Mouse (Mus musculus) ES-E14 (cell line): ENCODE data around the gene Crocc. TPM values are rescaled to one million over a fixed set of nuclear protein-coding genes. Genes with fewer than 3 reads are reported as not detected.

Experiments used
- DNase-seq: peaks from one replicate; pipeline ENCODE4 v3.0.0-alpha.2; 2013; ENCODE audit warnings: low read depth, low spot score
- H3K27ac ChIP-seq: 2 replicates; pipeline ENCODE4 v1.5.1; 2012; ENCODE audit warnings: low read depth, mild to moderate bottlenecking, low read length, moderate library complexity, mixed read lengths; ENCODE audit not compliant: poor library complexity, insufficient read depth, severe bottlenecking
- H3K36me3 ChIP-seq: 2 replicates; pipeline ENCODE4 v1.6.1; 2012; ENCODE audit warnings: mild to moderate bottlenecking, low read length, moderate library complexity, mixed read lengths; ENCODE audit not compliant: control insufficient read depth, poor library complexity, insufficient read depth, severe bottlenecking
- H3K4me1 ChIP-seq, 2 experiments: fragments of 150-350 bp in 1 of 2; sonication (generic) in 1 of 2; 2 replicates each; pipeline ENCODE4 v1.6.1; 2012; ENCODE audit warnings: low read length in 2 of 2, mild to moderate bottlenecking in 1 of 2, mixed read lengths in 1 of 2; ENCODE audit not compliant: control insufficient read depth in 2 of 2, insufficient read depth in 2 of 2, poor library complexity in 1 of 2
- H3K4me3 ChIP-seq, 2 experiments: fragments of 150-350 bp in 1 of 2; sonication (generic) in 1 of 2; 2 replicates each; pipeline ENCODE4 v1.5.1; 2012; ENCODE audit warnings: low read length in 2 of 2, low read depth in 1 of 2, mild to moderate bottlenecking in 1 of 2, mixed read lengths in 1 of 2; ENCODE audit not compliant: insufficient read depth in 1 of 2, poor library complexity in 1 of 2, severe bottlenecking in 1 of 2
- H3K9ac ChIP-seq: 2 replicates; pipeline ENCODE4 v1.6.1; 2012; ENCODE audit warnings: low read depth, mild to moderate bottlenecking, low read length, mixed read lengths; ENCODE audit not compliant: poor library complexity, insufficient read depth, severe bottlenecking
- H3K9me3 ChIP-seq: fragments of 150-350 bp; sonication (generic); 2 replicates; pipeline ENCODE4 v1.6.1; 2012; ENCODE audit warnings: low read depth, mild to moderate bottlenecking, low read length; ENCODE audit not compliant: control insufficient read depth, insufficient read depth
- CHD2 ChIP-seq: IDR thresholded peaks from 2 replicates; pipeline ENCODE4 v1.6.1; 2014; ENCODE audit warnings: mild to moderate bottlenecking, low read depth, low read length, inconsistent platforms
- HCFC1 ChIP-seq: IDR thresholded peaks from 2 replicates; pipeline ENCODE4 v1.6.1; 2012; ENCODE audit warnings: low read length, inconsistent platforms, borderline replicate concordance; ENCODE audit not compliant: insufficient read depth
- MAFK ChIP-seq: IDR thresholded peaks from 2 replicates; pipeline ENCODE4 v1.6.1; 2014; ENCODE audit warnings: mild to moderate bottlenecking, low read depth, low read length, inconsistent platforms; ENCODE audit not compliant: insufficient read depth
- ZC3H11A ChIP-seq: IDR thresholded peaks from 2 replicates; pipeline ENCODE4 v1.6.1; 2012; ENCODE audit warnings: low read depth, mild to moderate bottlenecking, inconsistent platforms, low read length, borderline replicate concordance
- ZNF384 ChIP-seq: IDR thresholded peaks from 2 replicates; pipeline ENCODE4 v1.6.1; 2012; ENCODE audit warnings: low read depth, low read length, inconsistent platforms
- in situ Hi-C, 2 experiments: fragments of 600-800 bp; cut with MboI; formaldehyde crosslinking; loops; one replicate each; pipeline ENCODE4 v1.15.1; 2025; ENCODE audit warnings: low sequenced_read_pairs in 2 of 2, inconsistent platforms in 1 of 2; ENCODE audit not compliant: unreplicated experiment in 2 of 2
- total RNA-seq: library from RNA; depleted of rRNA; stranded (reverse); fragments of 300-350 nt; gene quantifications from 2 replicates; pipeline ENCODE4 v1.2.3, GENCODE M21; 2012

The Crocc gene
- total RNA-seq, 1 experiment = 15.2 TPM

DNA sequence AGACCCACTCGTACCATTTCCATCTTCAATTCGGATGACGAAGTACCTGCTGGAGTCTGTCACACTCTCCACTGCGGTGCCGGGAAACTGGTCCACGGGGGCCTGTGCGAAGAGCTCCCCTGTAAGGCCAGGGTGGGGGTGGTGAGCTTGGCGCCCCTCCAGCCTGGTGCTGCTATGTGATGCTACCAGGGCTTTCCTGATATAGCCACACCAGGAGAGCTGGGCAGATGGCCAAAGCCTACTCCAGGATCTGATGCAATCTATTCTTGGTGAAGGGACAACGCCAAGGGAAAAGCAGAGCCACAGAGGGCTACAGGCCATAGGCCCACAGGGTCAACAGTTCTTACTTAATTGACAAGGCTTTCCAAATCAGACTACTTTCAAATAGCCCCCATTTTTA lies 13.3 kb upstream of the Crocc start:
- H3K36me3 ChIP-seq = peaks cover 29% of the 10 kb centered on the region; the same call in 1 of the 2 replicates
- no peaks in the 10 kb centered on the region for H3K9me3 ChIP-seq
- H3K27ac ChIP-seq = no peak overlapping the region
- TF ChIP-seq ZNF384 = no peak
- no peak for TF ChIP-seq CHD2
- no peak for TF ChIP-seq ZC3H11A
- TF ChIP-seq HCFC1 = no peak
- TF ChIP-seq MAFK = no peak
- DNase-seq = no peak
- H3K9ac ChIP-seq = no peak overlapping the region
- H3K4me1 ChIP-seq = peaks cover 2 to 6% of the 10 kb centered on the region in 2 experiments; a peak in 1 of 4 replicates
- in situ Hi-C loops = no loop called here
- no peak overlapping the region for H3K4me3 ChIP-seq

- TF ChIP-seq MAFK (no peak), ZC3H11A (no peak), ZNF384 (no peak), HCFC1 (no peak), CHD2 (no peak)
- Histone ChIP-seq H3K9ac (no peak overlapping the region), H3K4me1 (peaks cover 2 to 5% of the 10 kb centered on the region in 2 experiments; a peak in 1 of 4 replicates), H3K36me3 (peaks cover 34% of the 10 kb centered on the region; the same call in 1 of the 2 replicates), H3K4me3 (no peak overlapping the region), H3K27ac (no peak overlapping the region), H3K9me3 (no peaks in the 10 kb centered on the region)
- in situ Hi-C loops = no loop called here
- no peak for DNase-seq
Measured at GRCm38 (mm10) chr4:141072502-141072901, 12.2 kb upstream of the Crocc start.

- H3K9me3 ChIP-seq = no peaks in the 10 kb centered on the region
- H3K4me1 ChIP-seq = no peaks in the 10 kb centered on the region
- no peak for TF ChIP-seq CHD2
- DNase-seq = no peak
- in situ Hi-C loops = no loop called here
- H3K27ac ChIP-seq = no peak overlapping the region
- peaks cover 46% of the 10 kb centered on the region for H3K36me3 ChIP-seq
- no peak overlapping the region for H3K9ac ChIP-seq
- H3K4me3 ChIP-seq = no peak overlapping the region
Measured at GRCm38 (mm10) chr4:141069731-141070130, 9.4 kb upstream of the Crocc start.

- no peak for TF ChIP-seq HCFC1
- TF ChIP-seq MAFK = no peak
- no peak for TF ChIP-seq CHD2
- no peak for TF ChIP-seq ZNF384
- no peak for TF ChIP-seq ZC3H11A
- in situ Hi-C loops = no loop called here
- Histone ChIP-seq H3K4me3 (no peak overlapping the region), H3K36me3 (peaks cover 45% of the 10 kb centered on the region), H3K9me3 (no peaks in the 10 kb centered on the region), H3K4me1 (peaks cover 0 to 3% of the 10 kb centered on the region in 2 experiments; a peak in 1 of 4 replicates), H3K27ac (no peak overlapping the region), H3K9ac (no peak overlapping the region)
- DNase-seq = no peak
Measured at GRCm38 (mm10) chr4:141068655-141069054, 8.3 kb upstream of the Crocc start.

DNA sequence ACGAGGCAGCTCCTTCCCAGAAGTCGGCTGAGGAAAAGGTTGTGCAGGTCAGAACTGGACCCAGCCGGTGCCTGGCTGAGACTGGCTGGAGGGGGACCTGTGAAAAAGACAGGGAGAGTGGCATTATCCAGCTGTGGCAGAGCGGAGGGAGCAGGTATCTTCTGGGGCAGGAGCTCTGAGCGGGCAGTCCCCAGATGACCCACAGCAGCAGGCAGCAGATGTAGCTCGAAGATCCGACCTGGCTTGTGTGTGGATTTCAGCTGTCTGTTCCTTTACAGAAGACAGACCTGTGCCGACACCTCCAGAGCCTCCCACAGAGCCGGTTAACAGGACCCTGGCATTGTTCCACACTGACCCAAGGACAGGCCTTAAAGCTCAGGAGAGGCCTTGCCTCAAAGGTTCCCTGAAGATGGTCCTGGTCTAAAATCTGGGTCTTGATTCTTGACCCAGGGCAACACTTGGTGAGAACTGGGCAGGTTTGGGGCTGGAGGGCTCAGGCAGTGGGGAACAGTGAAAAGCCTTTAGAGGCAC lies 7.2 kb upstream of the Crocc start:
- H3K36me3 ChIP-seq = peaks cover 38% of the 10 kb centered on the region
- no peak overlapping the region for H3K27ac ChIP-seq
- no peak for TF ChIP-seq MAFK
- TF ChIP-seq ZC3H11A = no peak
- TF ChIP-seq ZNF384 = no peak
- in situ Hi-C loops = no loop called here
- no peak overlapping the region for H3K4me3 ChIP-seq
- H3K9ac ChIP-seq = no peak overlapping the region
- DNase-seq = no peak
- H3K4me1 ChIP-seq = peaks cover 0 to 3% of the 10 kb centered on the region in 2 experiments; a peak in 1 of 4 replicates
- H3K9me3 ChIP-seq = no peaks in the 10 kb centered on the region
